Mouse (Mus musculus) forebrain, postnatal 0 days (tissue): ENCODE data around the gene Iffo2. TPM values are rescaled to one million over a fixed set of nuclear protein-coding genes. Genes with fewer than 3 reads are reported as not detected.

ENCODE experiments used
- ATAC-seq: fragments of 200-750 bp; cut with Nextera tagmentation; 2 replicates; pipeline ENCODE4 v1.8.0; 2017; ENCODE audit warnings: mild to moderate bottlenecking, moderate library complexity
- DNase-seq: peaks from one replicate; pipeline ENCODE4 v3.0.0-alpha.2; 2015
- H3K27ac ChIP-seq: fragments of 300-500 bp; sonication (generic); 2 replicates; pipeline ENCODE4 v1.5.1; 2014; ENCODE audit warnings: low read depth, mild to moderate bottlenecking, antibody characterized with exemption, low read length, moderate library complexity, mixed read lengths
- H3K27me3 ChIP-seq: fragments of 300-500 bp; sonication (generic); 2 replicates; pipeline ENCODE4 v1.6.1; 2014; ENCODE audit warnings: mild to moderate bottlenecking, low read length, mixed read lengths; ENCODE audit not compliant: insufficient read depth
- H3K36me3 ChIP-seq: fragments of 300-500 bp; sonication (generic); 2 replicates; pipeline ENCODE4 v1.6.1; 2014; ENCODE audit warnings: mild to moderate bottlenecking, moderate library complexity; ENCODE audit not compliant: insufficient read depth
- H3K4me1 ChIP-seq: fragments of 300-500 bp; sonication (generic); 2 replicates; pipeline ENCODE4 v1.6.1; 2014; ENCODE audit warnings: antibody characterized with exemption; ENCODE audit not compliant: insufficient read depth
- H3K4me2 ChIP-seq: fragments of 300-500 bp; sonication (generic); 2 replicates; pipeline ENCODE4 v1.6.1; 2014; ENCODE audit warnings: low read depth, mild to moderate bottlenecking, moderate library complexity
- H3K4me3 ChIP-seq: fragments of 300-500 bp; sonication (generic); 2 replicates; pipeline ENCODE4 v1.5.1; 2014; ENCODE audit warnings: low read depth, low read length, mixed read lengths
- H3K9ac ChIP-seq: fragments of 300-500 bp; sonication (generic); 2 replicates; pipeline ENCODE4 v1.6.1; 2014; ENCODE audit warnings: mild to moderate bottlenecking
- H3K9me3 ChIP-seq: fragments of 300-500 bp; sonication (generic); 2 replicates; pipeline ENCODE4 v1.6.1; 2016; ENCODE audit warnings: low read length
- CTCF ChIP-seq: sonication (generic); IDR thresholded peaks from 2 replicates; pipeline ENCODE4 v1.5.1; 2016; ENCODE audit warnings: antibody characterized with exemption, control low read depth, low read depth
- WGBS: fragments of 180-500 bp; shearing (Covaris S2); extraction: QIAGEN DNeasy Blood & Tissue Kit; methylation state at CpG from one replicate; pipeline ENCODE4 v1.1.7; 2014; 5-methylcytosine and 5-hydroxymethylcytosine counted together
- polyA plus RNA-seq: library from polyadenylated mRNA; unstranded; fragments of >200 nt; fragmentation: Nextera tagmentation; extraction: Ambion mirVana; gene quantifications from 2 replicates; pipeline ENCODE4 v1.2.1, GENCODE M21; 2015
- total RNA-seq: library from RNA; depleted of rRNA; stranded (reverse); fragments of >200 nt; gene quantifications from 2 replicates; pipeline ENCODE4 v1.2.3, GENCODE M21; 2014

Gene Iffo2
- total and polyA plus RNA-seq, 2 experiments from 2014 or later = 5.3 to 15.8 TPM

- ATAC-seq (no peak), DNase-seq (no peak)
- no peaks in the 10 kb centered on the region for H3K36me3 ChIP-seq
- no peak overlapping the region for H3K4me2 ChIP-seq
- H3K4me3 ChIP-seq = no peak overlapping the region
- peak; percentile 25; the same call in 1 of the 2 replicates for TF ChIP-seq CTCF
- no peak overlapping the region for H3K9ac ChIP-seq
- 76% methylated on average over 10 of the region's 10 CpGs for WGBS
- no peaks in the 10 kb centered on the region for H3K27me3 ChIP-seq
- H3K4me1 ChIP-seq = no peaks in the 10 kb centered on the region
- H3K9me3 ChIP-seq = no peaks in the 10 kb centered on the region
- H3K27ac ChIP-seq = no peak overlapping the region
Measured at GRCm38 (mm10) chr4:139630171-139630570, 99.8 kb downstream of the Iffo2 start.

DNA sequence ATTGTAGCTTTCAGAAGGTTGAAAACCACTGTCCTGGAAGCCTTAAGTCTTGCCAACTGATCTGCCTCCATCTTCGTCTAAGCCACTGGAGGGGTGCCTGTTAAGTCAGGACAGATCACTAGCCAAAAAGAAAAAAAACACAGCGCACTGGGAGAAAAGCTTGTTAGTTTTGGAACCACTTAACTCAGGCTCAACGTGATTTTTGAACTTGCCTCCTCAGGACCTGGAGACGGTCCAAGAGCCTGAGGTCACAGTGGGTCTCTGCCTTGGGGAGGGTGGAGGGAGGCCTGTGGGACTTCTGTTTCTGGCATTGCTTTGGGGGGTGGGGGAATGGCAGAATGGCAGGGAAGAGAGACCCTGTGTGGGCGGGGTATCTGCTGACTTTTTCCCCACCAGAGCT, 100.8 kb downstream of the Iffo2 start:
- ATAC-seq = no peak
- Histone ChIP-seq H3K9ac (no peak overlapping the region), H3K4me2 (no peak overlapping the region), H3K27me3 (no peaks in the 10 kb centered on the region), H3K4me3 (no peak overlapping the region), H3K36me3 (0 out of 2 replicates have a peak, but pooled peaks cover 4% of the 10 kb centered on the region), H3K27ac (no peak overlapping the region), H3K9me3 (no peaks in the 10 kb centered on the region), H3K4me1 (no peaks in the 10 kb centered on the region)
- no peak for DNase-seq
- 72% methylated on average over 5 of the region's 5 CpGs for whole genome bisulfite sequencing
- TF ChIP-seq CTCF = no peak

GRCm38 (mm10) chr4:139631569-139632253, 101.4 kb downstream of the Iffo2 start:
- H3K27ac ChIP-seq = no peak overlapping the region
- WGBS = 76% methylated on average over 7 of the region's 7 CpGs
- ATAC-seq = no peak; the same call in 1 of the 2 replicates

DNA sequence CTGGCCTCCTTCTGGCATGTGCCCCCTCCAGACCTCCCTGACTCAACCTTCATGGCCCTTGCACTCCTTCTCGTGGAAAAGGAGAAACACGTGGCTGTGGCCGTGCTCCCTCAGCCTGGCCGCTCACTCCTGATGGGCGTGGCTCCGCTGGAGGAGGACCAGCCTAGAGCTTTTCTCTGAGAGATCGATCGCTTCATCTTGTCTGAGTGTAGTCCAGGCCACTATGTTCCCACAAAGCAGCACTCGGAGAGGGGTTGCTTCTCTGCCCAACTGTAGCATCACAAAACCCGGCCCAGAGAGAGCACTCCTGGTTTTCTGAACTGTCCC, 101.9 kb downstream of the Iffo2 start:
- TF ChIP-seq CTCF = no peak
- ATAC-seq = no peak
- WGBS = 87% methylated on average over 10 of the region's 10 CpGs
- Histone ChIP-seq H3K27me3 (no peaks in the 10 kb centered on the region), H3K36me3 (peaks cover 8% of the 10 kb centered on the region; the same call in 1 of the 2 replicates), H3K27ac (no peak overlapping the region), H3K4me3 (no peak overlapping the region), H3K9ac (no peak overlapping the region), H3K4me1 (no peaks in the 10 kb centered on the region), H3K4me2 (no peak overlapping the region), H3K9me3 (no peaks in the 10 kb centered on the region)
- no peak for DNase-seq

More at GRCm38 (mm10) chr4:139631569-139632253, 101.4 kb downstream of the Iffo2 start:
- H3K4me2 ChIP-seq = no peak overlapping the region
- 0 out of 2 replicates have a peak, but pooled peaks cover 4% of the 10 kb centered on the region for H3K36me3 ChIP-seq
- H3K4me1 ChIP-seq = no peaks in the 10 kb centered on the region
- no peak overlapping the region for H3K4me3 ChIP-seq
- no peak overlapping the region for H3K9ac ChIP-seq
- no peaks in the 10 kb centered on the region for H3K27me3 ChIP-seq
- H3K9me3 ChIP-seq = no peaks in the 10 kb centered on the region
- no peak for TF ChIP-seq CTCF
- no peak for DNase-seq

DNA sequence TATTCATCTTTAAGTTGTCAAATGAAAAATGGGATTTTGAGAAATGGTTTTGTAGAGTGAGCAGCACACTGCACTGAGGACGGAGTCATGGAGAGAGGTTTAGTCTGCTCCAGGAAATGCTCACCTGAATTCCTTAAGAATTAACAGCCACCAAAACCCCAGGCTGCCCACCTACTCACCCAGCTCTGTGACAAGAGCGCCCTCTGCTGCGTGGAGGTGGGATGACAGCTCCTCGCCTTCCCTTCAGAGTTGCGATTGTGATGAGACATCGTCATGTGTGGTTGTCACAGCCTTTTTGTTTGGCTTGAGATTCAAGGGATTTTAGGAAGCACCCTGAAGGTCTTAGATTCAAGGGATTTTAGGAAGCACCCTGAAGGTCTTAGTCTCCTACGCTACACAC, 106.0 kb downstream of the Iffo2 start:
- ATAC-seq (peak; percentile 58; the same call in 1 of the 2 replicates), DNase-seq (peak; percentile 81)
- TF ChIP-seq CTCF = peak; percentile 96
- Histone ChIP-seq H3K4me3 (no peak overlapping the region), H3K9ac (no peak overlapping the region), H3K9me3 (no peaks in the 10 kb centered on the region), H3K4me1 (no peaks in the 10 kb centered on the region), H3K27ac (no peak overlapping the region), H3K36me3 (peaks cover 19% of the 10 kb centered on the region), H3K4me2 (no peak overlapping the region), H3K27me3 (no peaks in the 10 kb centered on the region)
- 27% methylated on average over 7 of the region's 7 CpGs for WGBS

DNA sequence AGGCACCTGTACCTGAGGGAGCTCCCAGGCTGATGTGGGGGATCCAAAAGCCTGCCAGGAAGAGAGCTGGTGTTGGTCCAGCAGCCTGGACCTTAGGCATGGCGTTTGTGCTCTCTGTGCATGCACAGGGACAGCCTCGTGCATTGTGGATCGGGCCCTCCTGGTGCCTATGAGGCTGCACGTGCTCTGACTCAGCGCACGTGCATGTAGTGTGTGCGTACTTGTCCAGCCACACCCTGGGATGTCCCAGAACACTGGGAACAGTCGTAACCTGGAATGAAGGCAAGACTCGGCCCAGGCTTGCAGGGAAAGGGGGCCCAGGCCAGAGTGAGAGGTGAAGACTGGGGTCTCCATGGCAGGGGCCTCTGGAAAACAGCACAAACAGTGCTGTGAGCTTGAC, 107.5 kb downstream of the Iffo2 start:
- no peak for TF ChIP-seq CTCF
- Histone ChIP-seq H3K9me3 (no peaks in the 10 kb centered on the region), H3K4me2 (no peak overlapping the region), H3K27ac (no peak overlapping the region), H3K9ac (no peak overlapping the region), H3K4me3 (no peak overlapping the region), H3K4me1 (no peaks in the 10 kb centered on the region), H3K27me3 (peaks cover 7% of the 10 kb centered on the region; the same call in 1 of the 2 replicates), H3K36me3 (peaks cover 19% of the 10 kb centered on the region)
- no peak for ATAC-seq
- DNase-seq = no peak
- 90% methylated on average over 9 of the region's 9 CpGs for WGBS

DNA sequence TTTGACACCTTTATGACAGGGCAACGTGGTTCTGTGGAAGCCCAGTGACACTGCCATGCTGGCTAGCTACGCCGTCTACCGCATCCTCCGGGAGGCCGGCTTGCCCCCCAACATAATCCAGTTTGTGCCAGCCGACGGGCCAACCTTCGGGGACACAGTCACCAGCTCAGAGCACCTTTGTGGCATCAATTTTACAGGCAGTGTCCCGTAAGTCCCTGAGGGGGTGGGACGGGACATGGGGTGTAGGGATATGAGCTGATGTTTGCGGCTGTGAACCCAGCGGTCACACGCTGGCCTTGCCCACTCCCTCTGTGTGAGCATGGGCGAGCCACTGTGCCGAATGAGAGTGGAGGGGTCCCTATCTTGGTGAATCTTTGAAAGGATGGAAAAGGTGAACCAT, 108.0 kb downstream of the Iffo2 start:
- no peak for TF ChIP-seq CTCF
- H3K4me3 ChIP-seq = no peak overlapping the region
- H3K9me3 ChIP-seq = no peaks in the 10 kb centered on the region
- WGBS = 94% methylated on average over 16 of the region's 16 CpGs
- DNase-seq (no peak), ATAC-seq (no peak)
- peaks cover 19% of the 10 kb centered on the region for H3K36me3 ChIP-seq
- H3K27me3 ChIP-seq = peaks cover 7% of the 10 kb centered on the region; the same call in 1 of the 2 replicates
- H3K9ac ChIP-seq = no peak overlapping the region
- H3K4me2 ChIP-seq = no peak overlapping the region
- H3K27ac ChIP-seq = no peak overlapping the region
- no peaks in the 10 kb centered on the region for H3K4me1 ChIP-seq
